Mouse (Mus musculus) c-Kit-positive CD71-negative TER-119-negative erythroid progenitor cells, embryonic 14.5 days (primary cell): ENCODE results near the gene 6030408B16Rik.
"Not testable (repeated sequence)": the region's sequence is repeated elsewhere in the genome, so short reads cannot be mapped to it uniquely, and the experiment has no call there.

ENCODE experiments used
- DNase-seq: peaks from one replicate; pipeline ENCODE4 v3.0.0-alpha.2; 2013; ENCODE audit warnings: low read depth

Gene 6030408B16Rik

GRCm38 (mm10) chr15:101321126-101321525 lies 28.1 kb downstream of the 6030408B16Rik start:
- DNase-seq = no peak

GRCm38 (mm10) chr15:101322106-101322505 lies 29.1 kb downstream of the 6030408B16Rik start:
- no peak for DNase-seq

- no peak for DNase-seq
Measured at GRCm38 (mm10) chr15:101322640-101323039, 29.6 kb downstream of the 6030408B16Rik start.

GRCm38 (mm10) chr15:101323511-101323910 lies 30.5 kb downstream of the 6030408B16Rik start:
- no peak for DNase-seq

- DNase-seq = not testable (repeated sequence)
Measured at GRCm38 (mm10) chr15:101324409-101324808, 31.4 kb downstream of the 6030408B16Rik start.

GRCm38 (mm10) chr15:101325991-101326534 lies 33.1 kb downstream of the 6030408B16Rik start:
- DNase-seq = peak; percentile 50

GRCm38 (mm10) chr15:101327282-101327681 lies 34.3 kb downstream of the 6030408B16Rik start:
- peak; percentile 83 for DNase-seq

- DNase-seq = no peak
Measured at GRCm38 (mm10) chr15:101328876-101329563, 36.0 kb downstream of the 6030408B16Rik start.

GRCm38 (mm10) chr15:101329564-101329892 lies 36.5 kb downstream of the 6030408B16Rik start:
- DNase-seq = no peak

GRCm38 (mm10) chr15:101331090-101331489 lies 38.1 kb downstream of the 6030408B16Rik start:
- DNase-seq = no peak

- no peak for DNase-seq
Measured at GRCm38 (mm10) chr15:101332370-101332769, 39.4 kb downstream of the 6030408B16Rik start.

GRCm38 (mm10) chr15:101333165-101333564 lies 40.2 kb downstream of the 6030408B16Rik start:
- no peak for DNase-seq

GRCm38 (mm10) chr15:101333648-101334047 lies 40.6 kb downstream of the 6030408B16Rik start:
- no peak for DNase-seq

GRCm38 (mm10) chr15:101336474-101337174 lies 43.6 kb downstream of the 6030408B16Rik start:
- peak; percentile 56 for DNase-seq

GRCm38 (mm10) chr15:101338359-101338758 lies 45.3 kb downstream of the 6030408B16Rik start:
- DNase-seq = no peak

GRCm38 (mm10) chr15:101339537-101339936 lies 46.5 kb downstream of the 6030408B16Rik start:
- peak; percentile 82 for DNase-seq

GRCm38 (mm10) chr15:101341797-101342515 lies 48.9 kb downstream of the 6030408B16Rik start:
- no peak for DNase-seq
